Mouse (Mus musculus): ENCODE measurements at regions not wholly inside any gene's neighbourhood (a gene's known extent, or its start where the extent isn't known, plus 50 kb on each side); places are given as distances from the start of the nearest gene placed in this dataset.

GRCm38 (mm10) chr4:95154377-95154776, 102.4 kb upstream of the Jun start:
- no peak for DNase-seq (ENCODE audit: low spot score)

DNA sequence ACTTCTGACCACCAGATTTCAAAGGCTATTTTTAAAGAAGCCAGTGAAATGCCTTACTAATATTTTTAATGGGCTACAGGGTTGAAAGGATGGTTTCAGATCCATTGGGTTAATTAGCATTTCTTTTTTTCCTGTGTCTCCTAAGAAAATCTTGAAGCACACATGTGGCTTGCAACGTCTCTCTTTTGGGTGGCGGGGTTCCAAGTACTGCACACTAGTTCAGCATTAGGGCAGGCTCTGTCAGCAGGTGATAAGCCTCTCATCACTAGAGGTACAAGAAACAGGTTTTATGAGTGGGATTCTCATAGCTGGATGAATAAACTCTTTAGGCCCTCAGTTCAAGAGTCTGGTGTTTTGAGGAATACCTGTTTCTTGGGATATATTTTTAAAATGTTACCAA, 103.2 kb upstream of the Jun start:
- DNase-seq (ENCODE audit: low spot score), result no peak

- no peak for DNase-seq (ENCODE audit: low spot score)
Observed at GRCm38 (mm10) chr4:95155796-95156195, 103.8 kb upstream of the Jun start.

DNA sequence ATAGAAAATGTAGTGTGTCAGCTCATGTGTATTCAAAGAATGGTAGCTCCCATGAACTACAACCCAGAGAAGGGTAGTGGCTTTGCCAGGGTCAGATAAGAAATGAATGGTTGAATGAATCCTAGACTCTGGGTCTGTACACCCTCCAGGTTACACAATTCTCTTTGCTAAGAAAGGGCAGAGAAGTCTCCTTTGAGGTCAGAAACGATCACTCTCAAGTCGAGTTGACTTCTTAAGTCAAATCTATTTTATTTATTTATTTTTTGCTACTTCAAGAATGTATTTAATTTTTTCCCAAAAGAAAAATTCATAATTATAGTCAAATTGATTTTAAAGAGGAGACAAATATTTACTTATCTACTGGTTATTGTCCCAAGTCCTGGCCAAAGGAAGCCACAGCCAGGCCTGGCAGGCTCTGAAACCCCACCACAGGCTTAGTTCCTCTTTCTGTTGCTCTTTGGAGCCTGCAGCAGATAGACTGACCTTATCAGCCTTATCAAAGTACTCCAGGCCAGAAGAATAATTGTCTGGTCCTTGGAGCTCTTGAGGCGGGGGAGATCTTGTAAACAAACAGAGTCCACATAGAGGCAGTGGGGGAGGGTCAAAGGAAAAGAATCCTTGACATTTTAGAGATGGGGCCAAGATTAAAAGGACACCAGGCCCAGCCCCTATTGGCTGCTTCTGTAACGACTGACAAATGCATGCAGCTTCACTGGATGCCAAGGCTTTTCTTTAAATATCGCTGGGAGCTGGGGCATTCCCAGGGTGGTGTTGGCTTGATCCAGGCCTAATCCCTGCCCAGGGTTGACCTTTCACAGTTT, 104.6 kb upstream of the Jun start:
- peak; percentile 88 for DNase-seq (ENCODE audit: low spot score)

- no peak for DNase-seq (ENCODE audit: low spot score)
Observed at GRCm38 (mm10) chr4:95157653-95158430, 105.8 kb upstream of the Jun start.

DNA sequence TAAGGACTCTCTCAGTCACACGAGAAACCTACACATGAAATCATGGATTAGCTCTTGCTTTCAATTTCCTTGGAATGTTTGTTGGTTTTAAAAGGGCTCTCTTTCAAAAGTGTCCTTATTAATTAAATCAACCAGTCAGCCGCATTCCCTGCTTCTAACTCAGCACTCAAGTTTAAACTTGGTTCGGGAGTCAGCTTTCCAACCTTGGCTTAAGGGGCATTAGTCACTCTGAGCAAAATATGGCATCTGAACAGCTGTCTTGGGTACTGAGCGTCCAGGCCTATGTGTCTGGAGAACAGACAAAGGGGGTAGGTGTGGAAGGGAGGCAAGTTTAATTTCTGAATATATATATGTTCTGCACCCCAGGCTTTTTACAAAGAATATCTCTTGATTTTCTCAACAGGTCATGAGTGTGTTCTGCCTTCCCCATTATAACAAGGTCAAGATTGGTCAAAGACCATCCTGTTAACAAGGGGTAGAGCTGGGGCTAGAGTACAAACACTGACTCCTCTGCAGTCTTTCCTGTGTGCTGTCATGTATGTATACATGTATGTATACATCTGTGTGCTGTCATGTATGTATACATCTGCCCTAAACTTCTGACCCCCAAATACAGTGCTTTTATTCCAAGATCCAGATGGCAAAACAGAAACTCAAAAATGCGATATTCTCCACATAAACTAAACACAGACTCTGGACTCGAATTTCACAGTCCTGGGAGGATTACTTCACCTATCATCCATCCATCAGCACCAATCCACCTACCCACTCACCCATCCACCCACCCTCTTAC, 106.8 kb upstream of the Jun start:
- no peak for DNase-seq (ENCODE audit: low spot score)

GRCm38 (mm10) chr4:95159821-95160220, 107.8 kb upstream of the Jun start:
- DNase-seq (ENCODE audit: low spot score), result no peak

GRCm38 (mm10) chr4:95160465-95160864, 108.4 kb upstream of the Jun start:
- no peak for DNase-seq (ENCODE audit: low spot score)

- peak; percentile 97 for DNase-seq (ENCODE audit: low spot score)
Observed at GRCm38 (mm10) chr4:95160912-95161669, 109.1 kb upstream of the Jun start.

GRCm38 (mm10) chr4:95161670-95162020, 109.6 kb upstream of the Jun start:
- DNase-seq (ENCODE audit: low spot score), result no peak

GRCm38 (mm10) chr4:95162386-95163090, 110.5 kb upstream of the Jun start:
- DNase-seq (ENCODE audit: low spot score), result no peak

- DNase-seq (ENCODE audit: low spot score), result no peak
Observed at GRCm38 (mm10) chr4:95163403-95163802, 111.4 kb upstream of the Jun start.

GRCm38 (mm10) chr4:95166503-95166902, 114.5 kb upstream of the Jun start:
- no peak for DNase-seq (ENCODE audit: low spot score)

DNA sequence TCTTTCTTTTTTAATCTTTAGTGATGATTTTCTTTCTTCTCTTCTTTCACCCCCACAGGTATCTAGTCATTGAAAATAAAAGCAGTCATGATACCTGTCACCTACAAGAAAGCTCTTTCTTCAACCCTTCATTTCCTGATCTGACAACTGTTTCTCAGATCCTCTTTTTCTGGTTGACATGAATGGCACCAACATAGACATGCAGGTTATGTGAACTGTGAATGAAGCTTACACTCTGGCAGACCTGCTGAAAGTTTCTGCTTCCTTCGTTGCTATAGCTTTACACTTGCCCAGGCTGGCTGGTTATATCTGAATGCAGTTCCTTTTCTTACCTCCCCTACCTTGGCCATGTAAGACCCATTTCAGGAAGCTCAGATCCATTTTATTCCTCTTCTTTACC, 115.2 kb upstream of the Jun start:
- no peak for DNase-seq (ENCODE audit: low spot score)

DNA sequence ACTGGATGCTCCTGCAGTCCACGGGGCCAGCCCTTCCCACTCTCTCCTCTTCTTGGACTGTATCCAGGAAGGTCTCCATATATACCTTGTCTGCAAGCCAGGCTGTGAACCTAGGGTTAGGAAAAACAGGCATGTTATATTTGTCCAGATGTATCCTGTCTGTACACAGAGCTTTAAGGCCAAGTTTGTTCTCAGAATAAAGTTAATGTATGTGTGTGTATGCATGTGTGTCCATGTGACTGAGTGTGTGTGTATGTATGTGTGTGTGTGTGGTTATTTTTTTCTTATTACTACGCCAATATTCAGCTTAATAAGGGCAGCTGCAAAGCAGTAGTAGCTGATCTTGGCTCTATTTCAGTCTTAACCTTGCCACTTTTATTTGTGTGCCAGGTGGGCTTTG, 117.7 kb upstream of the Jun start:
- DNase-seq (ENCODE audit: low spot score), result no peak

DNA sequence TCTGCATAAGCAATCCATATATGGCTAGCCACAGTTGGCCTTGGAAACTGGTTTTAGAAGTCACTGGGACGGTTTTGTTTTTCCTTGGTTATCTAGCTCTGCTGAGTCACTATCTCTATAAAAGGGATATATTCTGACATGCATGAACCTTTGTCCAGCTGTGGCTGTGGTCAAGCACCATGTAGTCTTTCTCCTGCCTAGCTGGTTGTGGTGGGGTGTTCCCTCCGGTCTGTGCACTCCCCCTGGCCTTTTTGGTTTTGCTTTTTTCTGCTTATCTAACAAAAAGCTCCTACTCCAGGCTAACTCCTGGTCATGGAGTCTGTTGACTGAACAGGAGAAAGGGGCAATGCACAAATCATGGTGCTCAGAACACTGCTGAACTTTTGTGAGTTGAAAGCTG, 125.7 kb upstream of the Jun start:
- DNase-seq (ENCODE audit: low spot score), result no peak

GRCm38 (mm10) chr4:95178467-95178866, 126.4 kb upstream of the Jun start:
- no peak for DNase-seq (ENCODE audit: low spot score)

- no peak for DNase-seq (ENCODE audit: low spot score)
Observed at GRCm38 (mm10) chr4:95178900-95179299, 126.9 kb upstream of the Jun start.

- no peak for DNase-seq (ENCODE audit: low spot score)
Observed at GRCm38 (mm10) chr4:95180446-95180845, 128.4 kb upstream of the Jun start.

DNA sequence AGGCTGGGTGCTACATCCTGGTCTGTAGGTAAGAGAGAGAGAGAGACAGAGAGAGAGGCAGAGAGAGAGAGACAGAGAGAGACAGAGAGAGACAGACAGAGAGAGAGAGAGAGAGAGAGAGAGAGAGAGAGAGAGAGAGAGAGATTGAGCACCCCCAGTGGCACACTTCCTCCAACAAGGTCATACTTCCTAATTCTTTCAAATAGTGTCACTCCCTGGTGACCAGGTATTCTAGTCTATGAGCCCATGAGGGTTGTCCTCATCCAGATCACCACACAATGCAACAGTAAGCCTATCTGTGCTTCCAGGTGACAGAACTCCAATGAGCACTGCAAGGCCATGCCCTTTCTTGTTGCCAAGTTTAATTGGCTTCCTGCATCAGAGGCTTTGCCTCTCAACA, 129.0 kb upstream of the Jun start:
- DNase-seq (ENCODE audit: low spot score), result no peak

DNA sequence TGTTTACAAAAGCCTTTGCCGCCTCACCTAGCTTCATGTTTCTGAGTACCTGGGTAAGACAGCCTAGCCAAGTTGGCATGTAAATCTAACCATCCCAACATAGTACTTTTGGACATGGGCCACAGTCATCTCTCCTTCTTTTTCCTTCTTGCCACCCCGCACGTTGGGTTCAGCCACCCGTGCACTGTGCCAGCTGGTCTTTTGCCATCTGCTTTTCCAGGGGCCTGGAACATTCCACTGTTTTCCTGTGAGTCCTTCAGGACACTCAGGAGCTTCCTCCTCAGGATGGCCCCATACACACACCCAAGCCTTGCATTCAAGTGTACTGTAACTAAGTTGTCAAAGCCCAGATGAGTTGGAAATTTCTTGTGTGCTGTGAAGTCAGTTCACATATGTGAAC, 132.2 kb upstream of the Jun start:
- DNase-seq (ENCODE audit: low spot score), result no peak
